Mouse (Mus musculus) liver, embryonic 15.5 days (tissue): ENCODE results near the gene Bscl2. TPM values are rescaled to one million over a fixed set of nuclear protein-coding genes. Genes with fewer than 3 reads are reported as not detected.

Source experiments
- ATAC-seq: fragments of 200-750 bp; cut with Nextera tagmentation; 2 replicates; pipeline ENCODE4 v1.8.0; 2017; ENCODE audit warnings: moderate number of reproducible peaks, mild to moderate bottlenecking, moderate library complexity; ENCODE audit not compliant: insufficient read depth
- H3K27ac ChIP-seq: fragments of 300-500 bp; sonication (generic); replicated peaks from 2 replicates; pipeline ENCODE4 v1.5.1; 2015; ENCODE audit warnings: mild to moderate bottlenecking, inconsistent platforms
- H3K27me3 ChIP-seq: fragments of 300-500 bp; sonication (generic); 2 replicates; pipeline ENCODE4 v1.6.1; 2015; ENCODE audit warnings: mild to moderate bottlenecking, inconsistent platforms
- H3K36me3 ChIP-seq: fragments of 300-500 bp; sonication (generic); replicated peaks from 2 replicates; pipeline ENCODE4 v1.6.1; 2015; ENCODE audit warnings: moderate library complexity, mild to moderate bottlenecking, inconsistent platforms
- H3K4me1 ChIP-seq: fragments of 300-500 bp; sonication (generic); replicated peaks from 2 replicates; pipeline ENCODE4 v1.6.1; 2015; ENCODE audit warnings: inconsistent platforms
- H3K4me2 ChIP-seq: fragments of 300-500 bp; sonication (generic); 2 replicates; pipeline ENCODE4 v1.6.1; 2015; ENCODE audit warnings: moderate library complexity, mild to moderate bottlenecking, inconsistent platforms
- H3K4me3 ChIP-seq: fragments of 300-500 bp; sonication (generic); replicated peaks from 2 replicates; pipeline ENCODE4 v1.5.1; 2015; ENCODE audit warnings: mild to moderate bottlenecking, inconsistent platforms
- H3K9ac ChIP-seq: fragments of 300-500 bp; sonication (generic); 2 replicates; pipeline ENCODE4 v1.6.1; 2015; ENCODE audit warnings: moderate library complexity, mild to moderate bottlenecking, inconsistent platforms
- H3K9me3 ChIP-seq: fragments of 300-500 bp; sonication (generic); replicated peaks from 2 replicates; pipeline ENCODE4 v1.6.1; 2016; ENCODE audit warnings: inconsistent platforms
- WGBS: fragments of 180-500 bp; shearing (Covaris S2); methylation state at CpG from one replicate; pipeline ENCODE4 v1.1.7; 2015; ENCODE audit warnings: mixed read lengths; ENCODE audit not compliant: insufficient replicate concordance; 5-methylcytosine and 5-hydroxymethylcytosine counted together
- polyA plus RNA-seq: library from polyadenylated mRNA; unstranded; fragments of >200 nt; fragmentation: Nextera tagmentation; extraction: Ambion mirVana; gene quantifications from 2 replicates; pipeline ENCODE4 v1.2.1, GENCODE M21; 2015

Bscl2 gene
- polyA plus RNA-seq, 1 experiment from 2014 or later = 29.8 TPM

- peaks cover 26% of the 10 kb centered on the region for H3K4me1 ChIP-seq
- no peaks in the 10 kb centered on the region for H3K27me3 ChIP-seq
- H3K27ac ChIP-seq = no peak overlapping the region
- WGBS = 82% methylated on average over 11 of the region's 11 CpGs
- peaks cover 60% of the 10 kb centered on the region for H3K36me3 ChIP-seq
- H3K9me3 ChIP-seq = no peaks in the 10 kb centered on the region
- H3K4me2 ChIP-seq = no peak overlapping the region
- no peak for ATAC-seq
- H3K4me3 ChIP-seq = no peak overlapping the region
- no peak overlapping the region for H3K9ac ChIP-seq
Measured at GRCm38 (mm10) chr19:8815812-8816211, 21.5 kb upstream of the Bscl2 start.

GRCm38 (mm10) chr19:8817001-8817400, 20.3 kb upstream of the Bscl2 start:
- H3K27ac ChIP-seq = no peak overlapping the region
- no peak for ATAC-seq
- WGBS = 73% methylated on average over 3 of the region's 3 CpGs
- H3K27me3 ChIP-seq = no peaks in the 10 kb centered on the region
- H3K9me3 ChIP-seq = no peaks in the 10 kb centered on the region
- peak overlapping the region; percentile 14 for H3K4me3 ChIP-seq
- H3K36me3 ChIP-seq = peaks cover 52% of the 10 kb centered on the region
- H3K4me1 ChIP-seq = peaks cover 28% of the 10 kb centered on the region
- 0 out of 2 replicates have a peak overlapping the region, but pooled peaks have one; percentile 1 for H3K9ac ChIP-seq
- H3K4me2 ChIP-seq = peak overlapping the region; percentile 86

GRCm38 (mm10) chr19:8818301-8818798, 18.9 kb upstream of the Bscl2 start:
- ATAC-seq = no peak
- Histone ChIP-seq H3K4me2 (peak overlapping the region; percentile 86), H3K36me3 (peaks cover 47% of the 10 kb centered on the region), H3K9ac (peak overlapping the region; percentile 95), H3K4me3 (peak overlapping the region; percentile 92), H3K27ac (peak overlapping the region; percentile 100), H3K27me3 (no peaks in the 10 kb centered on the region), H3K9me3 (no peaks in the 10 kb centered on the region), H3K4me1 (peaks cover 42% of the 10 kb centered on the region)
- WGBS = 13% methylated on average over 14 of the region's 14 CpGs

- Histone ChIP-seq H3K36me3 (peaks cover 48% of the 10 kb centered on the region), H3K27ac (peak within 1 kb of the TSS; percentile 100), H3K4me1 (peaks cover 43% of the 10 kb centered on the region), H3K9ac (peak within 1 kb of the TSS; percentile 95), H3K9me3 (no peaks in the 10 kb centered on the region), H3K4me2 (peak within 1 kb of the TSS; percentile 86), H3K4me3 (peak within 1 kb of the TSS; percentile 92), H3K27me3 (no peaks in the 10 kb centered on the region)
- peak; percentile 78 for ATAC-seq
- 1% methylated on average over 33 of the region's 33 CpGs for WGBS
Measured at GRCm38 (mm10) chr19:8818801-8819595, 18.3 kb upstream of the Bscl2 start, which contains the start of gene Ttc9c. Gene Ttc9c (minus strand): TSS chr19:8819333.

GRCm38 (mm10) chr19:8819596-8820423, 17.5 kb upstream of the Bscl2 start, which contains the start of gene Hnrnpul2:
Gene Hnrnpul2 (plus strand): TSS chr19:8820010.
- WGBS = under 1% methylated on average over 83 of the region's 83 CpGs
- H3K4me2 ChIP-seq = peak within 1 kb of the TSS; percentile 86
- H3K9me3 ChIP-seq = no peaks in the 10 kb centered on the region
- H3K4me3 ChIP-seq = peak within 1 kb of the TSS; percentile 92
- H3K27ac ChIP-seq = peak within 1 kb of the TSS; percentile 100
- peak; percentile 90 for ATAC-seq
- peaks cover 43% of the 10 kb centered on the region for H3K4me1 ChIP-seq
- H3K36me3 ChIP-seq = peaks cover 49% of the 10 kb centered on the region
- peak within 1 kb of the TSS; percentile 95 for H3K9ac ChIP-seq
- H3K27me3 ChIP-seq = no peaks in the 10 kb centered on the region

- peak overlapping the region; percentile 86 for H3K4me2 ChIP-seq
- 0% methylated on average over 48 of the region's 48 CpGs for WGBS
- peak; percentile 65 for ATAC-seq
Measured at GRCm38 (mm10) chr19:8820424-8820956, 16.8 kb upstream of the Bscl2 start.

GRCm38 (mm10) chr19:8821146-8821545, 16.1 kb upstream of the Bscl2 start:
- no peaks in the 10 kb centered on the region for H3K9me3 ChIP-seq
- ATAC-seq = no peak
- peaks cover 40% of the 10 kb centered on the region for H3K4me1 ChIP-seq
- no peaks in the 10 kb centered on the region for H3K27me3 ChIP-seq
- peak overlapping the region; percentile 100 for H3K27ac ChIP-seq
- H3K4me3 ChIP-seq = peak overlapping the region; percentile 92
- 0% methylated on average over 7 of the region's 7 CpGs for WGBS
- H3K36me3 ChIP-seq = peaks cover 49% of the 10 kb centered on the region
- peak overlapping the region; percentile 86 for H3K4me2 ChIP-seq
- peak overlapping the region; percentile 95 for H3K9ac ChIP-seq

More at GRCm38 (mm10) chr19:8820424-8820956, 16.8 kb upstream of the Bscl2 start:
- Histone ChIP-seq H3K9me3 (no peaks in the 10 kb centered on the region), H3K27me3 (no peaks in the 10 kb centered on the region), H3K4me3 (peak overlapping the region; percentile 92), H3K4me1 (peaks cover 43% of the 10 kb centered on the region), H3K27ac (peak overlapping the region; percentile 100), H3K36me3 (peaks cover 49% of the 10 kb centered on the region), H3K9ac (peak overlapping the region; percentile 95)

GRCm38 (mm10) chr19:8822696-8823095, 14.6 kb upstream of the Bscl2 start:
- ATAC-seq = no peak
- Histone ChIP-seq H3K4me1 (peaks cover 26% of the 10 kb centered on the region), H3K4me3 (peak overlapping the region; percentile 92), H3K36me3 (peaks cover 54% of the 10 kb centered on the region), H3K9me3 (no peaks in the 10 kb centered on the region), H3K4me2 (peak overlapping the region; percentile 86), H3K9ac (0 out of 2 replicates have a peak overlapping the region, but pooled peaks have one; percentile 95), H3K27me3 (no peaks in the 10 kb centered on the region), H3K27ac (no peak overlapping the region)
- WGBS = 82% methylated on average over 8 of the region's 8 CpGs

GRCm38 (mm10) chr19:8829660-8830059, 7.6 kb upstream of the Bscl2 start, which contains the start of gene AC129217.1:
Gene AC129217.1 (plus strand): TSS chr19:8829773.
- H3K36me3 ChIP-seq = peaks cover 100% of the 10 kb centered on the region
- H3K27ac ChIP-seq = peak within 1 kb of the TSS; percentile 35; the same call in 1 of the 2 replicates
- H3K9me3 ChIP-seq = no peaks in the 10 kb centered on the region
- peaks cover 5% of the 10 kb centered on the region; the same call in 1 of the 2 replicates for H3K4me1 ChIP-seq
- H3K27me3 ChIP-seq = no peaks in the 10 kb centered on the region
- H3K9ac ChIP-seq = no peak within 1 kb of the TSS
- 59% methylated on average over 8 of the region's 8 CpGs for WGBS
- no peak for ATAC-seq
- H3K4me3 ChIP-seq = no peak within 1 kb of the TSS
- H3K4me2 ChIP-seq = 0 out of 2 replicates have a peak within 1 kb of the TSS, but pooled peaks have one; percentile 10

- Histone ChIP-seq H3K36me3 (peaks cover 99% of the 10 kb centered on the region), H3K4me1 (peaks cover 5% of the 10 kb centered on the region; the same call in 1 of the 2 replicates), H3K4me3 (no peak overlapping the region), H3K9ac (no peak overlapping the region), H3K27me3 (no peaks in the 10 kb centered on the region), H3K4me2 (no peak overlapping the region), H3K9me3 (no peaks in the 10 kb centered on the region), H3K27ac (no peak overlapping the region)
- WGBS = 96% methylated on average over 8 of the region's 8 CpGs
- no peak for ATAC-seq
Measured at GRCm38 (mm10) chr19:8830664-8831063, 6.6 kb upstream of the Bscl2 start.
